Mouse (Mus musculus) kidney, postnatal 0 days (tissue): ENCODE data around the gene Creb3l1. TPM values are rescaled to one million over a fixed set of nuclear protein-coding genes. Genes with fewer than 3 reads are reported as not detected.
A peak's percentile ranks its signal among the peaks of the same experiment; 100 is the strongest.

ENCODE experiments used
- ATAC-seq: fragments of 200-750 bp; cut with Nextera tagmentation; replicated peaks from 2 replicates; pipeline ENCODE4 v1.8.0; 2017; ENCODE audit warnings: low read depth, moderate number of reproducible peaks, moderate TSS enrichment, moderate library complexity; ENCODE audit not compliant: low FRiP score
- DNase-seq: peaks from one replicate; pipeline ENCODE4 v3.0.0-alpha.2; 2016; ENCODE audit warnings: low spot score
- H3K27ac ChIP-seq: fragments of 300-500 bp; sonication (generic); 2 replicates; pipeline ENCODE4 v1.5.1; 2014; ENCODE audit warnings: mild to moderate bottlenecking
- H3K27me3 ChIP-seq: fragments of 300-500 bp; sonication (generic); 2 replicates; pipeline ENCODE4 v1.6.1; 2014; ENCODE audit warnings: low read length, mixed read lengths; ENCODE audit not compliant: insufficient read depth
- H3K36me3 ChIP-seq: fragments of 300-500 bp; sonication (generic); 2 replicates; pipeline ENCODE4 v1.6.1; 2014; ENCODE audit warnings: low read length, mixed read lengths; ENCODE audit not compliant: insufficient read depth
- H3K4me1 ChIP-seq: fragments of 300-500 bp; sonication (generic); replicated peaks from 2 replicates; pipeline ENCODE4 v1.6.1; 2014; ENCODE audit warnings: antibody characterized with exemption, low read length, mixed read lengths; ENCODE audit not compliant: insufficient read depth
- H3K4me2 ChIP-seq: fragments of 300-500 bp; sonication (generic); 2 replicates; pipeline ENCODE4 v1.6.1; 2014; ENCODE audit warnings: mild to moderate bottlenecking, low read length, moderate library complexity, mixed read lengths
- H3K4me3 ChIP-seq: fragments of 300-500 bp; sonication (generic); replicated peaks from 2 replicates; pipeline ENCODE4 v1.5.1; 2014; ENCODE audit warnings: low read depth, low read length
- H3K9ac ChIP-seq: fragments of 300-500 bp; sonication (generic); 2 replicates; pipeline ENCODE4 v1.6.1; 2014; ENCODE audit warnings: low read depth, low read length
- H3K9me3 ChIP-seq: fragments of 300-500 bp; sonication (generic); replicated peaks from 2 replicates; pipeline ENCODE4 v1.6.1; 2016; ENCODE audit warnings: low read length, inconsistent platforms, mixed read lengths
- CTCF ChIP-seq: IDR thresholded peaks from 2 replicates; pipeline ENCODE4 v1.5.1; 2016; ENCODE audit warnings: antibody characterized with exemption, low read depth, mild to moderate bottlenecking, moderate library complexity
- WGBS: fragments of 180-500 bp; shearing (Covaris S2); extraction: QIAGEN DNeasy Blood & Tissue Kit; methylation state at CpG from one replicate; pipeline ENCODE4 v1.1.7; 2014; 5-methylcytosine and 5-hydroxymethylcytosine counted together
- polyA plus RNA-seq: library from polyadenylated mRNA; unstranded; fragments of >200 nt; fragmentation: Nextera tagmentation; extraction: Ambion mirVana; gene quantifications from 2 replicates; pipeline ENCODE4 v1.2.1, GENCODE M21; 2015

The Creb3l1 gene
- polyA plus RNA-seq, 1 experiment from 2014 or later = 9.3 TPM

DNA sequence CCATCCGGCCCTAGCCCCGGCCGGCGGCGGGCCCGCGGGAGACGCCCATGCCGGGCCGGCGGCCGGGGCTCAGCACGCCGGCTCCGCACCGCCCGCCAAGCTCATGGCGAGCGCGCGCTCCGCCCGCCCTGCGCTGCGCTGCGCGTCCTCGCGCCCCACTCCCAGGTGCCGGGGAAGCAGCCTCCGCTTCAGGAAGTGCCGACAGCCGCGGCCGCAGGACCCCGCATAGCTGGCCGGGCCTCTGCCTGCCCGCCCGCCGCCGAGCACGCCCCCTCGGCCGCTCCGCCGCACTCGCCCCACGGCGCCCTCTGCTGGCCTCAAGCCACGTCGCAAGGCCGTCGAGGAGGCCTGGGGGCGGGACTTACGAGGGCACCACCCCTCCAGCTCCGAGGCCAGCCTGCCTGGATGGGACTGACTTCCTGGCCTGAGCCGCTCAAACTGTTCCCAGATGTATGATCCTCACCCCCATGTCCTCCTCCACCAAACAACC, 60.8 kb downstream of the Creb3l1 start:
- peaks cover 16% of the 10 kb centered on the region for H3K4me1 ChIP-seq
- WGBS = 1% methylated on average over 39 of the region's 57 CpGs
- peak; percentile 93 for ATAC-seq
- H3K9ac ChIP-seq = peak overlapping the region; percentile 92
- peak; percentile 96 for DNase-seq
- peak overlapping the region; percentile 86 for H3K4me3 ChIP-seq
- no peaks in the 10 kb centered on the region for H3K9me3 ChIP-seq
- H3K27ac ChIP-seq = peak overlapping the region; percentile 78
- H3K4me2 ChIP-seq = peak overlapping the region; percentile 92
- no peaks in the 10 kb centered on the region for H3K27me3 ChIP-seq
- peak; percentile 83 for TF ChIP-seq CTCF
- no peaks in the 10 kb centered on the region for H3K36me3 ChIP-seq

DNA sequence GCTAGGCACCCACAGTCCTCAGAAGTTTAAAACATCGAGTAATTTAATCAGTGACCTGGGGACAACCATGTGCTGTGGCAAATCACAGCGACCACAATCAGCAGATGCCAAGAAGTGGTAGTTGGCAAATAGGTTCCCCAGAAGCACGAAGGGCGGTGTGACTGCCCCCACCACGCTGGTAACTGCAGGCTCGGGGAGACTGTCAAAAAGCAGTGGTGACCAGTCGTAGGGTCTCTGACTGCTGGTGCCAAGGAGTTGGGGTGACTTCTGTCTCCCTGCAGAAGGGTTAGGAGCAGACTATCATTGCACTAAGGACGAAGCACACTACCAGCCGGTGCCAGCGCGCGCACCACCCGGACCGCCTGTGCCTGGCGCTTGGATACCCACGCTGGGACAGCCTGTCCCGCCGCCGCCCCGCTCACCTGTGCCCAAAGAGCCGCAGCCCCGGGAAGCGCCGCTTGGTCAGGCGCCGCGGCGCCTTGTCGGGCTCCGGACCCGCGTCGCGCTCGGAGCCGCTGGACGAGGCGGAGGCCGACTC, 61.4 kb downstream of the Creb3l1 start:
- DNase-seq (no peak), ATAC-seq (peak; percentile 23; the same call in 1 of the 2 replicates)
- no peaks in the 10 kb centered on the region for H3K9me3 ChIP-seq
- H3K4me3 ChIP-seq = peak overlapping the region; percentile 86
- H3K9ac ChIP-seq = peak overlapping the region; percentile 92
- H3K27ac ChIP-seq = peak overlapping the region; percentile 78
- under 1% methylated on average over 30 of the region's 39 CpGs for WGBS
- H3K4me1 ChIP-seq = peaks cover 16% of the 10 kb centered on the region
- H3K4me2 ChIP-seq = peak overlapping the region; percentile 92
- no peaks in the 10 kb centered on the region for H3K27me3 ChIP-seq
- H3K36me3 ChIP-seq = no peaks in the 10 kb centered on the region
- no peak for TF ChIP-seq CTCF

DNA sequence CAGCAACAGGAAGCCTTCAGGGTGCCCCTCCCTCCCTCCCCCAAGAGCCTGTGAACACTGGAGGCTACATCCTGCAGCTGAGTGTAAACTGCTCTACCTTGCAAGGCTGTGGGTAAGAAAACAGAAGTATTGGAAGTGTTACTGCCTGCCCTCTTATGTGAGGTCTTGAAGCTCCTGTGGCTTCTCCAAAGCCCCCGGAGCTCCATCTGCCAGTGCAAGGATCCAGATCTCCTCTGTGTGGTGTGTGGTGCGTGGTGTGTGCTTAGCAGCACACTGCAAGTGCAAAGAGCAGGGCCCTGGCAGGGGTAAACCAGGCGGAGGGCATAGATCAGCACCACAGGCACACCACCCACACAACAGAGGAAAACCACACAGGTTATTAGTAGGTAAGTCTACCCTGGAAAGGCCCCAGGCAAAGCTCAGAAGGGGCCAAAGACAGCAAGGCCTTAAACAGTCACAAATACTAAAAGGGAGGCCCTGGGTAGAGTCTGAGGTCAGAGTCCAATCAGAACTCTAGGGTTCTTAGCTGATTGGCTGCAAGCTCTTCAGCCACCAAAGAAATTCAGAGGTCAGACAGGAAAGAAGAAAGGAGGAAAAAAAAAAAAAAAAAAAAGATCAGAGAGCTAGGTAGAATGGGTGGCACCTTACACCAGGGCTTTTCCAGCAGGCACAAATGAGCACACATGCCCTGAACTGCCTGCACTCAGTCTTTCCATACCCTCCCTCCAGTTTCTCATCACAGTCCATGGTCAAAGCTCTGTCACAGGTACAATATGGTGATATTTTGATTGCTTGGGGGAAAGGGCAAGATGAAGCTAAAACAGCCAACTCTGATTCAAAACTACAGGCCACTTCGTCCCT, 62.2 kb downstream of the Creb3l1 start:
- Histone ChIP-seq H3K27me3 (no peaks in the 10 kb centered on the region), H3K4me3 (peak overlapping the region; percentile 86), H3K9me3 (no peaks in the 10 kb centered on the region), H3K27ac (peak overlapping the region; percentile 78), H3K9ac (peak overlapping the region; percentile 92), H3K36me3 (no peaks in the 10 kb centered on the region), H3K4me2 (peak overlapping the region; percentile 92), H3K4me1 (peaks cover 16% of the 10 kb centered on the region)
- WGBS = 46% methylated on average over 4 of the region's 4 CpGs
- ATAC-seq (peak; percentile 4; the same call in 1 of the 2 replicates), DNase-seq (no peak)
- no peak for TF ChIP-seq CTCF

DNA sequence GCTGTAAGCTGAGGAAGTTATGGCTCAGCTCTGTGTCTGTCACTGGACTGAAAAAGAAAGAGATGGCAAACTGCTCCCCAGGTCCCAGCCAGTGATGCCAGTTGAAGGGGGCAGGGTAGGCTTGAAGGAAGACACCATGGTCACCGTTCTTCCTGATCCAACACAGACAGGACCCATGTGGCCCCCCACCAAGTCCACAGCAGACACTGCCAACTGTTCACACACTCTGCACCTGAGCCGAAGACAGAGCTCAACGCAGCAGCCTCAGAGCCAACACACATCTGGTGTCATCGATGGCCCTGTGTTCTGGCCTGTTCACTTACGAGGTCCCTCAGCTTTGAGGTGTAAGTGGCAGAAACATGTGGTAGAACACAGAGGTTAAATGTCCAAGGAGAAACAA, 63.8 kb downstream of the Creb3l1 start:
- Histone ChIP-seq H3K4me1 (peaks cover 16% of the 10 kb centered on the region), H3K27ac (no peak overlapping the region), H3K27me3 (no peaks in the 10 kb centered on the region), H3K9me3 (no peaks in the 10 kb centered on the region), H3K4me3 (no peak overlapping the region), H3K36me3 (no peaks in the 10 kb centered on the region), H3K4me2 (no peak overlapping the region), H3K9ac (no peak overlapping the region)
- TF ChIP-seq CTCF = no peak
- DNase-seq (no peak), ATAC-seq (no peak)
- WGBS = 91% methylated on average over 5 of the region's 5 CpGs

DNA sequence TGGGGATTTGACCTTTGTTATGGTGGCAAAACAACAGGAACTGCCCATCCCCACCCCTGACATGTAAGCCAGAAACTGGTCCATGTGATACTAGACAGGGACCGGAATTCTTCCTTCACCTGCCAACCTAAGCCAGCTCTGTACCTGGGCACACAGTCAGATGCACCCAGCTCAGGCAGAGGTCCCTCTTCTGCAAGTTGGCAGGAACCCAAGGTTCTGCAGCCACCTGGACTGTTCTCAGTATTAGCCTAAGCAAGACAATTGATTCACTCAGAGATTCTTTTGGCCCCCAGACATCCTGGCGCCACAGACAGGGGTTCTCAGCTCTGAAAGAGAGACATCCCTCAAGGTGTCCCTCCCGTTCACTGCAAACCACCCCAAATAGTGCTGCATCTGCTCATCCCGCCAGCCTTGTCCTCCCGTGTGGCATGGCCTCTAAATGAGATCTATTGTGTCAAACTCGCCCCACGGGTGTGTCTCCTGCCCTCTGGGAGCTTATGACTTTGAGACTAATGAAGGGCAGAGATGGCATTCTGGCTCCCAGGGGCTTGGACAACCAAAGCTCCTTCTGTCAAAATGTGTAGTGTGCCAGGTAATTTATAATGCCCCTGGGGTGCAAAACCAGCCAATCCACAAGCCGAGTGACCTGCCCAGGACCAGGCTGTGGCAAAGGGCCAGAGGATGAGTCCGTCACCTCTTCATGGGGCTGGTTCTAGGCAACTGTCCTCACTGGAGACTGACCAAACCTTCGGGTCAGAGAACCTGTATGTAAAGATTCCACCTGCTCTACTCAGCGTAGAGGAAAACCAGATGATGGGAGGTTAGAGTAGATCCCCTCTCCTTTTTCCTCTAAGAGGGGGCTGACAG, 64.5 kb downstream of the Creb3l1 start:
- Histone ChIP-seq H3K4me2 (no peak overlapping the region), H3K9ac (no peak overlapping the region), H3K9me3 (no peaks in the 10 kb centered on the region), H3K27me3 (no peaks in the 10 kb centered on the region), H3K36me3 (no peaks in the 10 kb centered on the region), H3K4me1 (peaks cover 21% of the 10 kb centered on the region), H3K4me3 (no peak overlapping the region), H3K27ac (no peak overlapping the region)
- ATAC-seq (no peak), DNase-seq (no peak)
- 74% methylated on average over 11 of the region's 11 CpGs for WGBS
- TF ChIP-seq CTCF = no peak
